Mouse (Mus musculus) T-cell, adult 2 months (primary cell): Measurements from ENCODE around the gene Slc4a4.

ENCODE experiments used
- DNase-seq: peaks from one replicate; pipeline ENCODE4 v3.0.0; 2022; ENCODE audit warnings: low spot score

The Slc4a4 gene

GRCm38 (mm10) chr5:88999793-89000192 lies 113.2 kb downstream of the Slc4a4 start:
- no peak for DNase-seq

DNA sequence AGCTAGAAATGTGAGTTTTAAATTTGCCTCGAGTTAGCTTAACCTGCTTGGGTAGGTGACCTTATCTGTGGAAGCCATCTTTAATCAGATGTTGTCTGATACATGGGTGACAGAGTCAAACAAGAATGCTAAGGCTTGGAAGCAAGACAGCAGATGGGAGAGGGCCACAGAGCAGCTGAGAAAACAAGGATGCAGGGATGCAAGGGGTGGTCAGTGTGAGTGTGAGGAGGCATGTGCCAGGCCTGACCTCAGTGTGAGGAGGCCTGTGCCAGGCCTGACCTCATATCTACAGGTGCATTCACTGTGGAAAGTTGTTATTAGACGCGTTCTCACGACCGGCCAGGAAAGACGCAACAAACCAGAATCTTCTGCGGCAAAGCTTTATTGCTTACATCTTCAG lies 114.0 kb downstream of the Slc4a4 start:
- no peak for DNase-seq

- DNase-seq: no peak
These were observed 123.5 kb downstream of the Slc4a4 start for GRCm38 (mm10) chr5:89010116-89010515.

DNA sequence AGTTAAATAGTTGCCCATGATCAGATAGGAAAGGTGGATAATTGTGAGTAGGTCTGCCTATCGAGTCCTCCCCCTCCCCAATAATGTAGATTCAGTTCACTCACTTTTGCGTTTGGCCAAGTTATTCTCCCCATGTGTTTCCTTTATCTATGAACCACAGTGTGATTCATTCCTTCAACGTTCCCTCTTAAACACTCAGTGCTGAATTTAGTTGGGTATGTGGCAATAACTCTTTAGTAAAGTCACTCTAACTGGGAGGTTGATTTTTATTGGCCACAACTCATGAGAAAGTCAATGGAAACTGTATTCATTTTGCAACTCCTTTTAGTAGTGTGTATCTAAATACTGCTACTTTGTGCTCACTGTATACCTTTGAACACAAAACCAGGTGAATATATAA lies 125.8 kb downstream of the Slc4a4 start:
- no peak for DNase-seq

DNA sequence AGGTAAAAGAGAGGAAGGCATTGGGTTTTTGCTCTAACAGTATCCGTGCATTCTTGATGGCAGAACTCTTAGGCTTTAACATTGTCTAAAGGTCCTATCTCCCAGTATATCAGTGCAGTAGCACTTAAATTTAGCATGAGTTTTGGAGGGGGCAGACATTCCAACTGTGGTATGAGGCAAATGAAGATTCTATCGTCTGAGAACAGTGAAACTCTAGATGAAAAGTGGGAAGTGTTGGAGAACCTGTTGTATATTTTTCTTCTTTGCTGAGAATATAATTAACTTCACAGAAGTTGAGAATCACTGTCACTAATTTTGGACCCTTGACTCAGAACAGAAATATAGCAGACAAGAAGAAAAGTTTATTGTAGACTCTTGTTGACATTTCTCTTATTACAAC lies 128.2 kb downstream of the Slc4a4 start:
- DNase-seq: no peak

DNA sequence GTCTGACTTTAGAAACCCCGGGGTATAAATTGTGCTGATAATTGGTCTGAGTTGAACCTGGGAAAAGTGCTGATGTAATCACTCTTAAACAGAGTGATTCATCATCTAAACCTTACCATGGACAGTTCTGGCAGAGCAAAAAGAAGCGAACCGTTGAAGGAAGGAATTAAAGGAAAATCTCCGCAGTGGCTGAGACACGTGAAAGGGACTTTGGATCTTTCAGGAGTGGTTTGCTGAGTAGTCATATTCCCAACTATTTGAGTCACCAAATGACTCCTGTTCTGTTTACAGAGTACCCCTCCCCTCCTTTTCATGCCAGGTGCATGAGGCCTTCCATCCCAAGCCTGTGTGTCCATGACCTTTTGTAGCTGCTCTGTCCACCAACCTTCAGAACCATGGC lies 129.3 kb downstream of the Slc4a4 start:
- no peak for DNase-seq

DNA sequence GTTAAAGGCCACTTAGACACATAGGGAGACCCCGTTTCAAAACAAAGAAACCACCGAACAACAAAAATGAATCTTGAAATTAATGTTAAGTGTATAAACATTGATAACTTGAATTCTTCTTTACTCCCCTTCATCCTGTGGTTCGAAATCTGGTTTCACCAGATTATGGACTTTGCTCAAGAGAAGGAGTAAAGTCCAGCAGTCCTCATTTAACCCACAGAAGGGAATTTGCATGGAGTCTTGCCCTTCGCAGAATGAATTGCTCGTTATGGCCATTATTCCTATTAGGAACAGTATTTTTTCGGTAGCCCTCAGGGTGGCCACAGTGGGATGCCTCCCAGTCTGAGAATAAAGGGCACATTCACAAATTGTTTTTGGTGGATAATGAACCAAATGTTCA lies 131.9 kb downstream of the Slc4a4 start:
- no peak for DNase-seq

- no peak for DNase-seq
These were observed 137.8 kb downstream of the Slc4a4 start for GRCm38 (mm10) chr5:89024413-89024812.

- no peak for DNase-seq
These were observed 141.0 kb downstream of the Slc4a4 start for GRCm38 (mm10) chr5:89027518-89028085.

- no peak for DNase-seq
These were observed 146.0 kb downstream of the Slc4a4 start for GRCm38 (mm10) chr5:89032647-89033046.

GRCm38 (mm10) chr5:89033256-89033655 lies 146.6 kb downstream of the Slc4a4 start:
- DNase-seq: no peak

GRCm38 (mm10) chr5:89036147-89036546 lies 149.5 kb downstream of the Slc4a4 start:
- peak; percentile 51 for DNase-seq

GRCm38 (mm10) chr5:89040814-89041213 lies 154.2 kb downstream of the Slc4a4 start:
- no peak for DNase-seq

DNA sequence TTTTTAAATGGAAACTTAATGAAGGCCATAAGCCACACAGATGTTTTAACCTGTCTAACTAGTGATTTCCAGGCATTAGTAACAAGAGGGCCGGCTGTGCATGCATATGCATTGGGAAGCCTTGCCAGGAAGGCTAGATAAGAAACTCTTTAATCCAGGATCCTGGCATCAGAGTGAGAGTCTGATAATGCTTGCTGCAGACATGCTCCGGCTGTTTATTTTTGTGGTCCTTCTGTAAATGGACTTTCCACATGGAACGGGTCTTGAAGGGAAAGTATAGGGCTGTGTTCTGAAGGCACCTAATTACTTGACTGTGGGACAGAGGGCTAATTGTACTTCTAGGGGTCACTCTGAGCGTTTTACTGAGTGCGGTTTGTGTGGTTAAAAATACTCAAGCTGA lies 157.2 kb downstream of the Slc4a4 start:
- DNase-seq: no peak

DNA sequence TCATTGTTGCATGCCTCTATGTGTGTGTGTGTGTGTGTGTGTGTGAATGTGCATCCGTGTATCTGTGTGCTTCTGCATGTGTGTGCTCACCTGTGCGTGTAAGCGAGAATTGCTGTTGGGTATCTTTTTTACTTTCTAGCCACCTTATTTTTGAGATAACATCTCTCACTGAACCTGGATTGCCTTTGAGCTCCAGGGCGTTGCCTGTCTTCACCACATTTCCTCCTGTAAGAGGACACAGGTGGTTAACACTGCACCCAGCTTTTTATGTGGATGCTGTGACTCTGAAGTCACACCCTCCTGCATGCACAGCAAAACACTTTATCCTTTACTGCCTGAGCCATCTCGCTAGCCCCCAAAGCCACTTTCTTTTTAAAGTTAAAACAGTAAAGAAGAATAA lies 158.2 kb downstream of the Slc4a4 start:
- DNase-seq: peak; percentile 60

GRCm38 (mm10) chr5:89051577-89051976 lies 165.0 kb downstream of the Slc4a4 start:
- peak; percentile 19 for DNase-seq

GRCm38 (mm10) chr5:89052230-89052629 lies 165.6 kb downstream of the Slc4a4 start:
- no peak for DNase-seq

DNA sequence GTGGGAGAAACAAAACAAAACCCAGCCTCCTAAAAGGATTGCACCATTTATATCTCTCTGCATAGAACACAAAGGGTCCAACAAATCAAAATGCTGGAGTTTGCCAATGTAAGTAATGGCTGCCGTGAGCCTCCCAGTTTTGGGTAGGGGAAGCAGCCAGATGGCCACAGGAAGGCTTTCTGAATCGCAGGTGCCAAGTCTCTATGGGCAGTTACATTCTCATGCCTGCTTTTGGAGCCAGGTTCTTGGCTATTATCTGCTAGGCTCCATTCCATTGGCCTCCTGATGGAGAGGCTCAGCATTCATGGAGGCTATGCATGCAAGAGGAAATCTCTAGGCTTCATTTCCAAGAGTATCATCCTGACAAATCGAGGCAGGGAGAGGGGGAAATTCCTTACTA lies 169.0 kb downstream of the Slc4a4 start:
- DNase-seq: no peak

DNA sequence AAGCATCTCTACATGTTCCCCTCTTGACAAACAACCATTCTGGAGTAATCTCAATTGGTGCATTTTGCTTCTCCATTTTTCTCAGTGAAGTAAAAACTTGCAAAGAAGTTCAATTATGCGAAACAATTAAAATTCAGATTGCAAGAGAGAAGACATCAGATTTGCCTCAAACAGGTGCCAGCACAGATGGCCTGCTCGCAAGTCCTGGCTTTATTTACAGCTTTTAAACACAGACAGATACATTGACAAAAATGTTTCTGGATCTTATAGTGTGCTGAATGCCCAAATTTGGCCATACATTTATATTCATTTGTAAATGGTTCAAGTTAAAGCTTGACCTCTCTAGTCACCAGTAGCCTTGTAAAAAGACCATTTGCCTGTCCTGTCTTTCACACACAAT lies 169.8 kb downstream of the Slc4a4 start:
- DNase-seq: no peak

DNA sequence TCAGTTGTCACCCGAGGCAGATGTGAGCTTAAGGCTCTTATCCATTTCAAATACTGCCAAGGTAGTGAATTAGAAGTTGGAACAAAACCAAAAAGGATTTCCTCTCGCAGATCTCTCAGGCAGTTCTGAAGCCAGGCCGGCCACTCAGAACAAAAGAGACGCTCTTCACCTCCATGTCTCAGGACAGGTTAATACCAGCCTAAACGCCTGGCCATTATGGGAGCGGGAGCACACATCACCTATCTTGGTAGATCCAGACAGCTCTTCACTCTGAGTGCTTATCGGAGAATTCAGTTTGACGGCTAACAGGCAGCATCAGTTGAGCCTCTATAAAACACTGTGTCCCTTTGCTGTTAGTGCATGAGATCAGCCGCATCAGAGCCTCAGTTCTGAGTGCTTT lies 174.5 kb downstream of the Slc4a4 start:
- no peak for DNase-seq

DNA sequence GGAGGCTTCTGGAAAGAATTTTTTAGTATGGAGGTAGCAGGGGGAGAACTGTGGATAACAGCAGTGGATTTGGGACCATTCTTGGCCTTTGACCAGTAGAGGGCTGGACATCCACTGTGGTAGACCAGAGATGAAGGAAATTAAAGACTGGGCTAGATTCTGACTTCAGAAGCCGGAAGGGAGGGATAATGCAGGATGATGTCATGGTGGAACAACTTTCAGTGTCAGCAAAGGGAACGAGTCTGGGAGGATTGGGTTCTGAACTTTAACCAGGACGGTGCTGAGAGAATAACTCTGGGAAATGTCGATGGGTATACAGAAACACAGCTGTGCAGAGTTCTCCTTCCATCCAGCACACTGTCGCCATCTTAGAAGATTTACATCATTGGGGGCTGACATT lies 175.7 kb downstream of the Slc4a4 start:
- no peak for DNase-seq

GRCm38 (mm10) chr5:89067111-89067510 lies 180.5 kb downstream of the Slc4a4 start:
- DNase-seq: no peak

DNA sequence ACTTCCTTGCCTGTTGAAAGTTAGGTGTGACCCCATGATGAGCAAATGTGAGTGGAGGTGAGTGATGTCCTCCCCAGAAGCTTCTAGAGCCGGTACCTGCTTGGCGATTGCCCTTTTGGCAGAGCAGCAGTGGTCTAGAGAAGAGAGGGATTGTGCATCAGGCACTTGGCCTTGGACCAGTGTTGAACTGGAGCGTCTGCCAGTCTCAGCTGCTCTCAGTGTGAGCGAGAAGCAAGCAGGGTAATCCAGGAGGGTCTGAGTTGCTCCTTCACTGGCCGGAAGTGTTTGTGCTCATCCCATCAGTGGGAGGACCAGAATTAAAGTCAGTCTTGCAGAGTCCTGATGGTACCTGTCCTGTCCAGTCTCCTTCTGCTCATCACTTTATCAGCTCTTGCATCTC lies 181.5 kb downstream of the Slc4a4 start:
- DNase-seq: no peak

- no peak for DNase-seq
These were observed 183.4 kb downstream of the Slc4a4 start for GRCm38 (mm10) chr5:89070051-89070450.

GRCm38 (mm10) chr5:89071957-89072356 lies 185.3 kb downstream of the Slc4a4 start:
- no peak for DNase-seq
